Mouse (Mus musculus): ENCODE measurements around the gene Rpl32.

The Rpl32 gene

DNA sequence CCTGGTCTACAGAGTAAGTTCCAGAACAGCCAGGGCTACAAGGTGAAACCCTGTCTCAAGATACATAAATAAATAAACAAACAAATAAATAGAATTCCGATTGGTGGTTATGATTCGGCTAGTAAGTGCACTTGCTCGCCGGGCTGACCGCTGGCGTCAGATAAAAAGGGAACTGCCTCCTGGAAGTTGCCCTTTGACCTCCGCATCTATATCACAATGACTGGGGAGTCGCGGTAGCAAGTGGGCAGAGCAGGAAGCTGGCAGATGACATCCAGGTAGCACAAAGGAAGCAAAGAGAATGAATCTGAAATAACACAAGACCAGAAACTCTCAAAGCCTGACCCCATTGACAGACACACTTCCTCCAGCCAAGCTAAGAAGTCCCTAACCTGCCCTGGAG lies 41.2 kb downstream of the Rpl32 start:
- no peak for DNase-seq (ENCODE audit: low spot score in 2 of 2)

DNA sequence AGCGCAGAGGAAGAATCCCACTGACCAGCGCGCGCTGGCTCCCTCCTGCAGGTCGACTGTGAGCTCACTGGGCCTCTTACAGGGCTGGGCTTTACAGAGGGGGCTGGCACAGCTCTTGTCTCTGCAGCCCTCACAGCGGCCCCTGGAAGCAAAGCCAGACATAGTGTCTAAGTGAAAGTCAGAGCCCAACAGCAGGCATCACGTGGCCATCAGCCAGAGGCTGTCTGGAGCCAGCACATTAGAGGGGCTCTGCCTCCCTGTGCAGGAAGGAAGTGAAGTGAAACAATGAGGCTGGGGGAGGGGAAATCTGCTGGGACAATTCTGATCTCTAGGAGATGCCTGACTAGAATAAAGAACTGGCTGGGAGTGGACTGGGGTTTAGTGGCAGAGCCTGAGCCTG lies 44.4 kb downstream of the Rpl32 start:
- DNase-seq (ENCODE audit: low spot score in 2 of 2), result peak; percentile 21 to 23

DNA sequence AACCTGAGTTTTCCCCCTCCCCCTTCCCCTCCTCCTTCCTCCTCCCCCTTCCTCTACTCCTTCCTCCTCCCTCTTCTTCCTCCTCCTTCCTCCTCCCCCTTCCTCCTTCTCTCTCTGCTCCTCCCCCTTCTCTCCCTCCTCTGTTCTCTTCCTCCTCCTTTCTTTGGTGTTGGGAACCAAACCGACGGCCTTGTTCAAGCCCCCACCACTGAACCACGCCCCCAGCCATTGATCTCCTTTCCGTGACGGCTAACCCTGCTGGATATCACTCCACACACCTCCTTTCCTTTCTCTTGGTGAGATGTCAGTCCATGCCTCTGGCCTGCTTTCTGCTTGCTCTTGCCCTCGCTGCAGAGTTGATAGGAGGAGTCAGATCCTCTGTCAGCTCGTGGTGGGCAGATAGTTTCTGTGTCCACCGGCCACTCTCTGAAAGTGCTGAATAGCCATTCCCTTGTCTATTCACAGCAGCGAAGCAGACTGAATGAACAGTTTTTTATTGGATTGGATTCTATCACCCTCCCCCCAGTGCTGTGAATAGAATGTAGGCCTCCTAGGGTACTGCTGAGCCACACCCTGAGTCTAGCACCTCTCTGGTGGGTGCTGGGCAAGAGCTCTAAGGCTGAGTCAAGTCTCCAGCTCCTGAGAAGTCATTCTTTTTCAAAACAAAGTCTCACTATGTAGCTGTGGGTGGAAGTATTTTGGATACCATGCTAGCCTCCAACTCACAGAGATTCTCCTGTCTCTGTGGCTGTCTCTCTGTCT lies 46.4 kb downstream of the Rpl32 start, which contains the start of gene Tmem40:
Tmem40 (minus strand) TSS at position 416 of the 762 bp plus-strand sequence.
- DNase-seq (ENCODE audit: low spot score in 2 of 2), result no peak

DNA sequence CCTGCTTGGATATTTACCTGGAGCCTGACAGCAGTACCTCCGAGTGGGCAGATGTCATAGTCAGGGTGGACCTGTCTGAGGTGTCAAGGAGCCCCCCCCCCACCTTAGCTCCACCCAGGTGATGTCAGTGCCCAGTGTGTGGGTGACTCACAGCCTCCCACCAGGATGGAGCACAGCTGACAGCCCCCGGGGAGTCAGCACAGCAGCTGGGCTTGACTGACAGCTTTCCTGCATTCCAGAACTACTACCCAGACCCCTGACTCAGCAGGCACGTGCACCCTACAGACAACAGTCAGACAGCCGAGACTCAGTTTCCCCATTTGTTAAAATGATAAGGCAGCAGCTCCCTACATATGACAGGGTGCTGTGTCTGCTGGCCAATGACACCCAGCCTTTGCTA lies 47.6 kb downstream of the Rpl32 start:
- no peak for DNase-seq (ENCODE audit: low spot score in 2 of 2)

DNA sequence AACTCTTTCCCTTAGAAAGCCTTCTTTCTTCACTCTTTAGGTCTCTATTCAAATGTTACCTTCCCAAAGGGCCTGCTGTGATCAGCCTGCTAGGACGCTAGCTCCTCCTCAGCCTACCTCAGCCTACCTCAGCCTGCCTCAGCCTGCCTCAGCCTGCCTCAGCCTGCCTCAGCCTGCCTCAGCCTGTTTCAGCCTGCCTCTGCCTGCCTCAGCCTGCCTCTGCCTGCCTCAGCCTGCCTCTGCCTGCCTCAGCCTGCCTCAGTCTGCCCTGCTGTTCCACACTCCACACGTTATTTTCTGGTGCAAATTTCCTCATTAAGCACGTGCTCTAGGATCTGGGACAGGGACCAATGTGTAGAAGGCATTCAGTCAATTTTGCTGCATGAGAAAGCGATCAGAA lies 48.4 kb downstream of the Rpl32 start:
- no peak for DNase-seq (ENCODE audit: low spot score in 2 of 2)

DNA sequence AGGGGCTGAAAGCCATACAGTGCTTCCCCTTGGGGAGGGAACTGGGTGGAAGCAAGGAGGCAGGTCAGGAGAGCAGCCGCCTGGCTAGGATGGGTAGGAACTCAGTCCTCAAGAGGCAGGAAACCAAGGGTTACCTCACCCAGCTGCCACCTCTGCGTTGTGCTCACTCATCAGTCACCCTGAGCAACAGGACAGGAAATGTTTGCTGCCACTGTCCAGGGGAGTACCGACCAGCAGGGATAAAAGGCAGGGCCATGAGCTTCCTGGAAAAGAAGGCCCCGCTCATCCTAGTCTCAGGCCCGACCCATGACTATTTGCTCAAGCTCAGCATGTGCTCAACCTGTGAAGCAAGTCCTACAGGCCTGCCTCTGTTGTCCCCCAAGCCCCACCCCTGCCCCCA lies 49.1 kb downstream of the Rpl32 start:
- no peak for DNase-seq (ENCODE audit: low spot score in 2 of 2)

DNA sequence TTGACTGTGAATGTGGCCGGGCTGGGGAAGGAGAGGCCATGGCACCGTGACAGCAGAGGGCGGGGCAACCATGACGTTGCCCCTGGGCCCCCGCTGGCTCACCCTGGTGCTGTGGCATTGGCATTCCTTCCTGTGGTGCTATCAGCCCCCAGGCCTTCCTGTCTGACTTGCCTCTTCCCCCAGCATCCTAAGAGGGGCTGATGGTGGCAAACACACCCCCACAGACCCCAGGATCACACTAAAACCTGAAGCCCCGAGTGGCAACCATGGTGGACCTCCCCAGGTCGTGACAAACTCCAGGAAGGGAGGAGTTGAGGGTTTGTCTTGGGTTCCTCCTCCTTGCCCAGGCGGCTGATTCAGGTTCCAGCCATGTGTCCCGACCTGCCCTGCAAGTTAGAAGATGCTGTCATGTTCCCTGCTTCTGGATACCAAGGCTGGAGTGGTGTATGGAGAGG lies 49.5 kb downstream of the Rpl32 start:
- no peak for DNase-seq (ENCODE audit: low spot score in 2 of 2)

DNA sequence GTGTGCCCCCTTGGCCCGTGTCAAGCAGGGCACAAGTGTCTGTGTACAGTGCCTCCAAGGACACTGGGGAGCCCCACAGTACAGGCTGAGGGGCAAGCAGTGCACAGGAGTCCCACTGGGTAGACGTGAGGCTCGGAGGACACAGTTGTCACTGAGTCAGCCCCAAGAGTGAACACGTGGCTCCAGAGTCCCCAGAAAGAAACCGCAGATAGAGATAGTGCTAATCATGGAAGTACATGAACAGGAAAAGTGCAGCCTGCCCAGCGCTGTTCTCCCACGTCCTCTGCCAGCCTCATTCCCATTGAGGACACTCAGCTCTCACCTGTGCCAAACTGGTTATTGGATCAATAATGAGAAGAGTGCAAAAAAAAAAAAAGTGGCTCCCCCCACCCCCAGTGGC lies 53.0 kb downstream of the Rpl32 start:
- no peak for DNase-seq (ENCODE audit: low spot score in 2 of 2)
